Mouse (Mus musculus) MEL (cell line): ENCODE data around the gene Mob3c.

Experiments
- CTCF ChIP-seq, 3 experiments: IDR thresholded peaks in 2 of 3; conservative IDR thresholded peaks in 1 of 3; 2 replicates each; pipeline ENCODE4 v1.5.1; 2011 to 2012; ENCODE audit warnings: low read length in 3 of 3, low read depth in 2 of 3, mild to moderate bottlenecking in 2 of 3, improper control_type of control experiment in 1 of 3, inconsistent platforms in 1 of 3, mixed read lengths in 1 of 3, moderate library complexity in 1 of 3; ENCODE audit not compliant: control insufficient read depth in 1 of 3, insufficient read depth in 1 of 3, poor library complexity in 1 of 3, severe bottlenecking in 1 of 3
- KAT2A ChIP-seq: conservative IDR thresholded peaks from 2 replicates; pipeline ENCODE4 v1.6.1; 2012; ENCODE audit warnings: low read depth, low read length, improper control_type of control experiment, inconsistent platforms
- TCF12 ChIP-seq: IDR thresholded peaks from 2 replicates; pipeline ENCODE4 v1.6.1; 2014; ENCODE audit warnings: low read depth, mild to moderate bottlenecking, inconsistent platforms, low read length, improper control_type of control experiment, moderate library complexity

DNA sequence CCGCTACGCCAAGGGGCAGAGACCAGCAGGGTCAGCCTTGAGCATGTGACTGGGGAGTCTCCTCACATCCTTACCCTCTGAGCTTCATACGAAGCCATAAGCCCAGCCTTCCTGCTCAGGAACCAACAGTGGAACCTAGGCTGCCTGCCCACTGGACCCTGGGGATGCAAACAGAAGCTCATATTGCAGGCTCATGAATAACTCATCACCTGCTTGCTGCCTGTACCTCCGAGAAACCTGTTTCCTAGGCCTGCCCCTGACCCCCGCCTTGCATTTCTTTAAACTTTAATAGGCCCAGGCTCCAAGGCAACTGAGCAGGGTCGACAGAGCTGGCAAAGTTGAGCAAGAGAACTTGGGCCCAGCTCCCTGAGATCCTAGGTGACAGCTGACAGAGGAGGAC is 56.1 kb downstream of the Mob3c start, which contains the start of gene Kncn:
- TF ChIP-seq CTCF (IDR thresholded peaks at IDR 0.05 in 2 of 3, conservative IDR thresholded peaks at IDR 0.05 in 1 of 3; ENCODE audit: control insufficient read depth in 1 of 3, insufficient read depth in 1 of 3, low read depth in 2 of 3, low read length in 3 of 3, poor library complexity in 1 of 3, severe bottlenecking in 1 of 3) (no peak), KAT2A (no peak), TCF12 (no peak)
